Mouse (Mus musculus) thymus, adult 2 months (tissue): ENCODE results near the gene Vps13c.

Source experiments
- CTCF ChIP-seq: fragments of 200-500 bp; IDR thresholded peaks from 2 replicates; pipeline ENCODE4 v1.5.1; 2012; ENCODE audit warnings: mild to moderate bottlenecking, control low read depth, low read length, moderate library complexity, borderline replicate concordance; ENCODE audit not compliant: control insufficient read depth, poor library complexity, insufficient read depth; ENCODE audit errors: extremely low read depth
- POLR2A ChIP-seq: fragments of 200-500 bp; IDR thresholded peaks from 2 replicates; pipeline ENCODE4 v1.6.1; 2012; ENCODE audit warnings: mild to moderate bottlenecking, low read length, control low read depth, moderate library complexity; ENCODE audit not compliant: control insufficient read depth, poor library complexity, insufficient read depth; ENCODE audit errors: extremely low read depth

- TF ChIP-seq CTCF (no peak), POLR2A (no peak)
Measured at GRCm38 (mm10) chr9:67837311-67837710, 2.9 kb upstream of the Vps13c start.
